Mouse (Mus musculus): ENCODE results near the gene Ccno.

Ccno gene

GRCm38 (mm10) chr13:112987532-112987943, at the start of gene Ccno:
TSS of gene Ccno (plus strand) at chr13:112987802.
- DNase-seq, result peak; percentile 70

GRCm38 (mm10) chr13:112938130-112938529, 49.5 kb upstream of the Ccno start:
- no peak for DNase-seq

- DNase-seq, result no peak
Measured at GRCm38 (mm10) chr13:112941879-112942330, 45.7 kb upstream of the Ccno start.

- DNase-seq, result no peak
Measured at GRCm38 (mm10) chr13:112945312-112945711, 42.3 kb upstream of the Ccno start.

GRCm38 (mm10) chr13:112945900-112946299, 41.7 kb upstream of the Ccno start:
- DNase-seq, result no peak

GRCm38 (mm10) chr13:112954067-112954466, 33.5 kb upstream of the Ccno start:
- no peak for DNase-seq

GRCm38 (mm10) chr13:112963081-112963480, 24.5 kb upstream of the Ccno start:
- no peak for DNase-seq

GRCm38 (mm10) chr13:112964421-112964820, 23.2 kb upstream of the Ccno start:
- DNase-seq, result no peak

- DNase-seq, result no peak
Measured at GRCm38 (mm10) chr13:112967267-112967666, 20.3 kb upstream of the Ccno start.

- no peak for DNase-seq
Measured at GRCm38 (mm10) chr13:112976720-112977119, 10.9 kb upstream of the Ccno start.

GRCm38 (mm10) chr13:112985605-112986450, 1.8 kb upstream of the Ccno start:
- DNase-seq, result no peak

- DNase-seq, result no peak
Measured at GRCm38 (mm10) chr13:112986451-112986950, 1.1 kb upstream of the Ccno start.

GRCm38 (mm10) chr13:112987991-112988390, 389 bp downstream of the Ccno start:
- no peak for DNase-seq

- no peak for DNase-seq
Measured at GRCm38 (mm10) chr13:112988866-112989265, 1.3 kb downstream of the Ccno start.

- no peak for DNase-seq
Measured at GRCm38 (mm10) chr13:112989541-112989940, 1.9 kb downstream of the Ccno start.

GRCm38 (mm10) chr13:112990346-112990745, 2.7 kb downstream of the Ccno start:
- no peak for DNase-seq

GRCm38 (mm10) chr13:112993531-112994152, 6.0 kb downstream of the Ccno start, which contains the start of gene Mcidas:
TSS of gene Mcidas (plus strand) at chr13:112993845.
- DNase-seq, result no peak

- DNase-seq, result peak; percentile 27
Measured at GRCm38 (mm10) chr13:112994191-112994590, 6.6 kb downstream of the Ccno start.

GRCm38 (mm10) chr13:112996407-112996806, 8.8 kb downstream of the Ccno start:
- DNase-seq, result no peak

GRCm38 (mm10) chr13:112997369-112997768, 9.8 kb downstream of the Ccno start:
- DNase-seq, result no peak

- no peak for DNase-seq
Measured at GRCm38 (mm10) chr13:112998427-112999201, 11.0 kb downstream of the Ccno start.

GRCm38 (mm10) chr13:113000090-113000489, 12.5 kb downstream of the Ccno start:
- no peak for DNase-seq
